Mouse (Mus musculus): ENCODE results near the gene Rdh13.

GRCm38 (mm10) chr7:4460576-4461434 lies 15.4 kb upstream of the Rdh13 start, which contains the start of gene Eps8l1:
- TF ChIP-seq POLR2A (IDR thresholded peaks at IDR 0.05; ENCODE audit: insufficient read length, low read depth) (no peak), MYOG (IDR thresholded peaks at IDR 0.05; ENCODE audit: control insufficient read depth in 1 of 3, insufficient read depth in 1 of 3, insufficient read length in 2 of 3, low read depth in 2 of 3) (no peak), E2F4 (IDR thresholded peaks at IDR 0.05; ENCODE audit: insufficient read depth) (no peak), POLR2AphosphoS2 (IDR thresholded peaks at IDR 0.05; ENCODE audit: insufficient read length, low read depth) (no peak), MAX (IDR thresholded peaks at IDR 0.05; ENCODE audit: low read depth) (no peak), TCF12 (IDR thresholded peaks at IDR 0.05; ENCODE audit: insufficient read depth, poor library complexity, severe bottlenecking) (no peak), REST (IDR thresholded peaks at IDR 0.05; ENCODE audit: insufficient read depth, insufficient read length) (no peak), USF1 (IDR thresholded peaks at IDR 0.05; ENCODE audit: low read depth) (no peak), CEBPB (IDR thresholded peaks at IDR 0.05; ENCODE audit: insufficient read depth, poor library complexity, severe bottlenecking) (no peak), TCF3 (IDR thresholded peaks at IDR 0.05; ENCODE audit: insufficient read length, low read depth) (no peak), SRF (IDR thresholded peaks at IDR 0.05; ENCODE audit: control insufficient read depth, insufficient read length, low read depth) (no peak)

Data from myocyte (in vitro differentiated cells).